Mouse (Mus musculus) forelimb bud, embryonic 11.5 days (tissue): ENCODE results near the gene Mnt.

Experiments used
- DNase-seq: peaks from one replicate; pipeline ENCODE4 v3.0.0-alpha.2; 2012; ENCODE audit warnings: low read depth, low spot score

Gene Mnt

GRCm38 (mm10) chr11:74845784-74846183 lies 15.1 kb downstream of the Mnt start:
- no peak for DNase-seq

- DNase-seq = peak; percentile 71
Observed at GRCm38 (mm10) chr11:74847919-74848521, 17.3 kb downstream of the Mnt start.

- no peak for DNase-seq
Observed at GRCm38 (mm10) chr11:74850998-74851661, 20.4 kb downstream of the Mnt start.

GRCm38 (mm10) chr11:74857756-74858155 lies 27.0 kb downstream of the Mnt start:
- DNase-seq = no peak

- no peak for DNase-seq
Observed at GRCm38 (mm10) chr11:74862129-74862528, 31.4 kb downstream of the Mnt start.

- DNase-seq = no peak
Observed at GRCm38 (mm10) chr11:74863471-74863870, 32.8 kb downstream of the Mnt start.

GRCm38 (mm10) chr11:74864421-74864820 lies 33.7 kb downstream of the Mnt start:
- DNase-seq = no peak

- DNase-seq = no peak
Observed at GRCm38 (mm10) chr11:74865252-74865651, 34.5 kb downstream of the Mnt start.

- DNase-seq = no peak
Observed at GRCm38 (mm10) chr11:74866640-74867039, 35.9 kb downstream of the Mnt start.

GRCm38 (mm10) chr11:74867181-74867580 lies 36.5 kb downstream of the Mnt start:
- no peak for DNase-seq

- DNase-seq = no peak
Observed at GRCm38 (mm10) chr11:74868046-74868760, 37.5 kb downstream of the Mnt start.

- DNase-seq = no peak
Observed at GRCm38 (mm10) chr11:74869603-74870002, 38.9 kb downstream of the Mnt start.

GRCm38 (mm10) chr11:74870544-74870943 lies 39.8 kb downstream of the Mnt start:
- no peak for DNase-seq

- no peak for DNase-seq
Observed at GRCm38 (mm10) chr11:74870991-74871622, 40.4 kb downstream of the Mnt start.

GRCm38 (mm10) chr11:74874630-74875029 lies 43.9 kb downstream of the Mnt start:
- no peak for DNase-seq

GRCm38 (mm10) chr11:74876801-74877200 lies 46.1 kb downstream of the Mnt start:
- peak; percentile 64 for DNase-seq

GRCm38 (mm10) chr11:74880999-74881398 lies 50.3 kb downstream of the Mnt start:
- DNase-seq = no peak

- DNase-seq = no peak
Observed at GRCm38 (mm10) chr11:74881979-74882378, 51.3 kb downstream of the Mnt start.

GRCm38 (mm10) chr11:74883098-74883497 lies 52.4 kb downstream of the Mnt start:
- DNase-seq = no peak

- DNase-seq = no peak
Observed at GRCm38 (mm10) chr11:74894619-74895018, 63.9 kb downstream of the Mnt start.
